13 mouse cellular contexts compared by ENCODE assay signal in the genomic region with DNA sequence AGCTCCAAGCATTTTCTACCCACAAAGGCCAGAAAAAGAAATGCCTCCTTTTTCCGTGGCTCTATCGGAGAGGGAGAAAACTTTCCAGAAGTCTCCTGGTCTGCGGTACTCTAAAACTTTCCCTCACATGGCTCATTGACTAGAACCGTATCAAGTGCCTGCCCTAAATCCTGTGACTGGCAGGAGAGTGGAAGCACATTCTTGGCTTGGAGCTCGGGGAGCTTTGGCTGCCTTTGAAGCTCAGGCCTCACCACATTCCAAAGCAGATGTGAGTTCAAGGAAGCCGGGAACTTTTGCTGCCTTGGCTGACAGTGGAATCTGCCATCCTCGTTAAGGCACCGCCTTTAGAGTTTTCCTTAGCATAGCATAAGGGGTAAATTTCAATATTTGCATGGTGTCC.
DNase-seq lines count a peak whose midpoint lies in the region; ATAC-seq and TF ChIP-seq lines count a peak whose summit lies in the region.
"Had no signal": no experiment of that assay in that cellular context is flagged by ENCODE, and none has a peak within 500 bp of the region (broad histone marks: within the 10 kb centered on the region; RNA-seq: fewer than 3 reads in every experiment).

No protein-coding gene starts in this region.

- no peak overlapping the region for H3K9ac ChIP-seq in kidney, postnatal 0 days (ENCODE audit: low read depth, low read length)
- H3K9ac ChIP-seq in kidney, embryonic 14.5 days (ENCODE audit: low read depth, low read length): no peak overlapping the region
- H3K9ac ChIP-seq in embryonic facial prominence, embryonic 11.5 days (replicated peaks; ENCODE audit: low read length): no peak overlapping the region
- no peak overlapping the region for H3K9ac ChIP-seq in heart, embryonic 13.5 days
- H3K9ac ChIP-seq: forebrain, embryonic 13.5 days had no signal

- H3K9me3 ChIP-seq in kidney, postnatal 0 days (replicated peaks; ENCODE audit: low read length): no peaks in the 10 kb centered on the region
- no peaks in the 10 kb centered on the region for H3K9me3 ChIP-seq in kidney, embryonic 14.5 days (ENCODE audit: control insufficient read depth, low read length)
- no peaks in the 10 kb centered on the region for H3K9me3 ChIP-seq in embryonic facial prominence, embryonic 11.5 days (replicated peaks; ENCODE audit: control insufficient read depth, low read length)
- H3K9me3 ChIP-seq in heart, embryonic 13.5 days: no peaks in the 10 kb centered on the region
- H3K9me3 ChIP-seq: forebrain, embryonic 13.5 days had no signal

- no peak for ATAC-seq in kidney, postnatal 0 days (replicated peaks; ENCODE audit: low FRiP score, low read depth)
- no peak for ATAC-seq in kidney, embryonic 14.5 days (ENCODE audit: low FRiP score, low TSS enrichment)
- ATAC-seq in embryonic facial prominence, embryonic 11.5 days (replicated peaks; ENCODE audit: insufficient number of reproducible peaks, low FRiP score, low TSS enrichment, low read depth): no peak
- ATAC-seq in heart, embryonic 13.5 days (ENCODE audit: extremely low read depth, insufficient number of reproducible peaks, low FRiP score, low TSS enrichment): no peak
- ATAC-seq: forebrain, embryonic 13.5 days had no signal

- H3K36me3 ChIP-seq in kidney, postnatal 0 days (ENCODE audit: insufficient read depth, low read length): no peaks in the 10 kb centered on the region
- no peaks in the 10 kb centered on the region for H3K36me3 ChIP-seq in kidney, embryonic 14.5 days (ENCODE audit: control insufficient read depth, insufficient read depth, low read length)
- no peaks in the 10 kb centered on the region for H3K36me3 ChIP-seq in embryonic facial prominence, embryonic 11.5 days (replicated peaks; ENCODE audit: control insufficient read depth, insufficient read depth, low read depth, low read length)
- H3K36me3 ChIP-seq in heart, embryonic 13.5 days: no peaks in the 10 kb centered on the region

- no peaks in the 10 kb centered on the region for H3K27me3 ChIP-seq in kidney, postnatal 0 days (ENCODE audit: insufficient read depth, low read length)
- no peaks in the 10 kb centered on the region for H3K27me3 ChIP-seq in kidney, embryonic 14.5 days (ENCODE audit: control insufficient read depth, insufficient read depth, low read length)
- H3K27me3 ChIP-seq in embryonic facial prominence, embryonic 11.5 days (ENCODE audit: control insufficient read depth, insufficient read depth, low read length): no peaks in the 10 kb centered on the region
- H3K27me3 ChIP-seq in heart, embryonic 13.5 days (replicated peaks): no peaks in the 10 kb centered on the region
- H3K27me3 ChIP-seq: forebrain, embryonic 13.5 days had no signal

- peaks cover 4% of the 10 kb centered on the region; the same call in 1 of the 2 replicates for H3K4me1 ChIP-seq in kidney, postnatal 0 days (replicated peaks; ENCODE audit: insufficient read depth, low read length)
- 0 out of 2 replicates have a peak, but pooled peaks cover 5% of the 10 kb centered on the region for H3K4me1 ChIP-seq in kidney, embryonic 14.5 days (ENCODE audit: control insufficient read depth, insufficient read depth, low read length)
- H3K4me1 ChIP-seq in embryonic facial prominence, embryonic 11.5 days (ENCODE audit: control insufficient read depth, insufficient read depth, low read length): no peaks in the 10 kb centered on the region
- peaks cover 32% of the 10 kb centered on the region for H3K4me1 ChIP-seq in heart, embryonic 13.5 days

- no peak for TF ChIP-seq CTCF in kidney, postnatal 0 days (IDR thresholded peaks at IDR 0.05; ENCODE audit: low read depth)

- peak; percentile 45 for DNase-seq in kidney, postnatal 0 days (ENCODE audit: low spot score)
- DNase-seq in embryonic facial prominence, embryonic 11.5 days (ENCODE audit: low spot score): peak; percentile 25
- peak; percentile 43 for DNase-seq in lung, postnatal 25 days (ENCODE audit: low spot score)
- DNase-seq in left cerebral cortex, adult 18-20 months (ENCODE audit: low spot score in 2 of 2): no peak
- no peak for DNase-seq in liver
- no peak for DNase-seq in testis, postnatal 14 days (ENCODE audit: low spot score)
- DNase-seq: cerebellum, postnatal 36 days; layer of hippocampus, postnatal 36 days; spleen, adult 18-20 months; thymus, postnatal 14 days had no signal

- no peak overlapping the region for H3K27ac ChIP-seq in kidney, postnatal 0 days
- no peak overlapping the region for H3K27ac ChIP-seq in kidney, embryonic 14.5 days (ENCODE audit: low read depth, low read length)
- no peak overlapping the region for H3K27ac ChIP-seq in embryonic facial prominence, embryonic 11.5 days (replicated peaks; ENCODE audit: low read depth, low read length)
- peak overlapping the region; percentile 58; the same call in 1 of the 2 replicates for H3K27ac ChIP-seq in heart, embryonic 13.5 days (replicated peaks)
- H3K27ac ChIP-seq: forebrain, embryonic 13.5 days had no signal

- no peak overlapping the region for H3K4me3 ChIP-seq in kidney, postnatal 0 days (replicated peaks; ENCODE audit: low read depth, low read length)
- no peak overlapping the region for H3K4me3 ChIP-seq in kidney, embryonic 14.5 days (ENCODE audit: low read length)
- H3K4me3 ChIP-seq in embryonic facial prominence, embryonic 11.5 days (ENCODE audit: low read depth, low read length): no peak overlapping the region
- no peak overlapping the region for H3K4me3 ChIP-seq in heart, embryonic 13.5 days
- H3K4me3 ChIP-seq: forebrain, embryonic 13.5 days had no signal

- H3K4me2 ChIP-seq in kidney, postnatal 0 days (ENCODE audit: low read length): no peak overlapping the region
- H3K4me2 ChIP-seq in kidney, embryonic 14.5 days (replicated peaks; ENCODE audit: low read depth, low read length): no peak overlapping the region
- H3K4me2 ChIP-seq in embryonic facial prominence, embryonic 11.5 days (ENCODE audit: low read depth, low read length): no peak overlapping the region
- no peak overlapping the region for H3K4me2 ChIP-seq in heart, embryonic 13.5 days
- H3K4me2 ChIP-seq: forebrain, embryonic 13.5 days had no signal

- 22% methylated on average over 8 of the region's 8 CpGs for WGBS in kidney, postnatal 0 days
- 29% methylated on average over 8 of the region's 8 CpGs for WGBS in kidney, embryonic 14.5 days
- WGBS in embryonic facial prominence, embryonic 11.5 days: 52% methylated on average over 8 of the region's 8 CpGs
- 26% methylated on average over 8 of the region's 8 CpGs for WGBS in heart, embryonic 13.5 days

Comparison
In these comparisons a context has a peak if more than half of its experiments do, and no peak if none do; other contexts are left out.
1. DNase-seq: peak in kidney, postnatal 0 days (single experiment), embryonic facial prominence, embryonic 11.5 days (single experiment) and lung, postnatal 25 days (single experiment); none in left cerebral cortex, adult 18-20 months (0 of 2), liver (single experiment) and testis, postnatal 14 days (single experiment).